Mouse (Mus musculus): ENCODE results near the gene Nkd2. TPM values are rescaled to one million over a fixed set of nuclear protein-coding genes. Genes with fewer than 3 reads are reported as not detected.
A peak's percentile ranks its signal among the peaks of the same experiment; 100 is the strongest.

Nkd2 gene
- total and polyA plus RNA-seq, 2 experiments = 0.09 to 0.83 TPM

DNA sequence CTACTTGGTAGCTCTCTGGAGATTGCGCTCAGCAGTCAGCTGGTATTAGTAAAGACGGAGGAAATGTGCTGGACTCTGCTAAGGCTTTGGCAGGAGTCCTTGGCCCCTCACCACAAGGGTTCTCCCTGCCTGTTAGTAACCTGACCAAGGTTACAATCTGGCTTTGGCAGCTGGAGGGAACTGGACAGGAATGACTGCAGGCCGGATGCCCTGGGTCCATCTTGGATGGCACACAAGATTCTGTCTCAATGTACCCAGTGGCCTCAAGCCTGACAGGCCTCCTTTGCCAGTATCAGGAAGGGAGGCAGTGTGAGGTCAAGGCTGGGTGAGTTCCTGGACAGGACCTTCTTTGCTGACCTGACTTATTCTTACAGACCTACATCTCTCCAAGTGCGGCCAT lies 55.3 kb downstream of the Nkd2 start:
- no peak for DNase-seq (ENCODE audit: extremely low read depth, low read depth, low spot score)
- Histone ChIP-seq H3K4me1 (ENCODE audit: control insufficient read depth, insufficient read depth, low read length) (no peaks in the 10 kb centered on the region), H3K36me3 (ENCODE audit: control insufficient read depth, insufficient read depth, low read length) (peaks cover 59% of the 10 kb centered on the region), H3K9ac (ENCODE audit: low read depth, low read length) (no peak overlapping the region), H3K27ac (replicated peaks; ENCODE audit: insufficient read depth, low read depth, low read length) (no peak overlapping the region), H3K27me3 (ENCODE audit: control insufficient read depth, insufficient read depth, low read length) (no peaks in the 10 kb centered on the region), H3K4me3 (ENCODE audit: insufficient read depth, low read depth, low read length) (no peak overlapping the region), H3K79me2 (ENCODE audit: control insufficient read depth, insufficient read depth, low read length) (no peaks in the 10 kb centered on the region)
- 74% methylated on average over 4 of the region's 4 CpGs for WGBS
- no peak for TF ChIP-seq POLR2A (IDR thresholded peaks at IDR 0.05; ENCODE audit: extremely low read depth, insufficient read depth, low read length)
- no peak for TF ChIP-seq CTCF (IDR thresholded peaks at IDR 0.05; ENCODE audit: low read depth, low read length)

DNA sequence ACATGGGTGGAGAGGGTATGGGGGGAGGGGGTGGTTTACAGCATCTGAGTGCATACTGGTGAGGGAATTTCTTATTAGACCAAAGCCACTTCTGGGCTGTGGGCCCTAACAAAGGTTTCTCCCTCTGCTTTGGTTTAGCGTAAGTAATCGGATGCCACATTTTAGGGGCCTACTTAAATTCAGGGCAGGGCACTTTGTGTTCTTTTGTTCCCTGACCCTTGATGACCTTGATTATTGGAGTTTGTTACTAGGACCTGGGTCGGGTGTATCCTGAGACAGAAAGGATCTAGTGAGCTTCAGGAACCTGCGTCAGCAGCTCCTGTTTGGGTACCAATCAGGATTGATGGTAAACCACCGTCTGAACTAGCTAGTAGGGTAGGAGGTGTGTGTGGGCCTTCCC lies 64.9 kb downstream of the Nkd2 start:
- Histone ChIP-seq H3K4me3 (ENCODE audit: insufficient read depth, low read depth, low read length) (no peak overlapping the region), H3K27me3 (ENCODE audit: control insufficient read depth, insufficient read depth, low read length) (no peaks in the 10 kb centered on the region), H3K36me3 (ENCODE audit: control insufficient read depth, insufficient read depth, low read length) (peaks cover 20% of the 10 kb centered on the region; the same call in 1 of the 2 replicates), H3K79me2 (ENCODE audit: control insufficient read depth, insufficient read depth, low read length) (peaks cover 13% of the 10 kb centered on the region; the same call in 1 of the 2 replicates), H3K27ac (replicated peaks; ENCODE audit: insufficient read depth, low read depth, low read length) (no peak overlapping the region), H3K9ac (ENCODE audit: low read depth, low read length) (no peak overlapping the region), H3K4me1 (ENCODE audit: control insufficient read depth, insufficient read depth, low read length) (peaks cover 5% of the 10 kb centered on the region; the same call in 1 of the 2 replicates)
- DNase-seq (ENCODE audit: extremely low read depth, low read depth, low spot score) = no peak
- WGBS = 66% methylated on average over 5 of the region's 5 CpGs
- TF ChIP-seq POLR2A (IDR thresholded peaks at IDR 0.05; ENCODE audit: extremely low read depth, insufficient read depth, low read length) (no peak), CTCF (IDR thresholded peaks at IDR 0.05; ENCODE audit: low read depth, low read length) (no peak)

DNA sequence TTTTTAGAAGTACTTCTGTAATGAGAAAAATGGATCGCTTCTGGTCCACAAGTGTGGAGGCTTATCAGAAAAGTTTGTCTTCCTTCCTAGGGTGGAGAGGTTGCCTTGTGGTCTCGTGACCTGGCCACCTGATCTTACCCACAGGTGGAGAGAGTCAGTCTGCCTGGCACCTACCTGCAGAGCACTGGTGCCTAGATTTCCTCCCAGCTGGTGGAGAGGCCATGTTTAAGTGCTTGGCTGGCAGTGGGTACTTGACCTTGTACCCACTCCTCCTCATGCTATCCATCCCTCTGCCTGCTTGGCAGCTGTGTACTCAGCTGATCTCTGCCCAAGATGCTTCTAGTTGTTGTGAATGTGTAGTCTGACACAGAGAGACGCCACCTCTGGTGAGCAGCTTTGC lies 69.9 kb downstream of the Nkd2 start:
- Histone ChIP-seq H3K4me1 (ENCODE audit: control insufficient read depth, insufficient read depth, low read length) (peaks cover 29% of the 10 kb centered on the region), H3K79me2 (ENCODE audit: control insufficient read depth, insufficient read depth, low read length) (peaks cover 35% of the 10 kb centered on the region), H3K9ac (ENCODE audit: low read depth, low read length) (no peak overlapping the region), H3K36me3 (ENCODE audit: control insufficient read depth, insufficient read depth, low read length) (no peaks in the 10 kb centered on the region), H3K27me3 (ENCODE audit: control insufficient read depth, insufficient read depth, low read length) (no peaks in the 10 kb centered on the region), H3K27ac (replicated peaks; ENCODE audit: insufficient read depth, low read depth, low read length) (no peak overlapping the region), H3K4me3 (ENCODE audit: insufficient read depth, low read depth, low read length) (no peak overlapping the region)
- no peak for DNase-seq (ENCODE audit: extremely low read depth, low read depth, low spot score)
- TF ChIP-seq POLR2A (IDR thresholded peaks at IDR 0.05; ENCODE audit: extremely low read depth, insufficient read depth, low read length) (no peak), CTCF (IDR thresholded peaks at IDR 0.05; ENCODE audit: low read depth, low read length) (no peak)
- WGBS = 80% methylated on average over 3 of the region's 3 CpGs

DNA sequence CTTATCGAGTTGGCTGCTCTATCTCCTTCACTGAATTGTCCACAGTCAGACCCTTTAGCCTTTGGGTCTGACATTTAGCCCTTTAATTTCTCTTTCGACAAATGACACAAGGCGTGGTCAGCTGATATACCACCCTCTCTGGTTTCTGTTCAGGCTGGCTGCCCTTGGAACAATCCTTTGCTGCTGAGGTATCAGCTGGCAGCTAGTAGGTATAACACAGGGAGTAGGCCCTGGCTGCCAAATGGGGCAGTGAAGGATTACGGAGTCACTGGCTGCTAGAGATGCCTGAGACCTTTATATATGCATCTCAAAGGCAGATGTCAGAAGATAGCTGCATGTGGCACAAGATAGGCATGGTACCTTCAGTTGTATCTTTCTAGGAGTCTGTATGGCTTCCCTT lies 71.6 kb downstream of the Nkd2 start:
- Histone ChIP-seq H3K4me3 (ENCODE audit: insufficient read depth, low read depth, low read length) (no peak overlapping the region), H3K27ac (replicated peaks; ENCODE audit: insufficient read depth, low read depth, low read length) (peak overlapping the region; percentile 21; the same call in 1 of the 2 replicates), H3K9ac (ENCODE audit: low read depth, low read length) (no peak overlapping the region), H3K27me3 (ENCODE audit: control insufficient read depth, insufficient read depth, low read length) (no peaks in the 10 kb centered on the region), H3K79me2 (ENCODE audit: control insufficient read depth, insufficient read depth, low read length) (peaks cover 45% of the 10 kb centered on the region), H3K4me1 (ENCODE audit: control insufficient read depth, insufficient read depth, low read length) (peaks cover 45% of the 10 kb centered on the region), H3K36me3 (ENCODE audit: control insufficient read depth, insufficient read depth, low read length) (no peaks in the 10 kb centered on the region)
- DNase-seq (ENCODE audit: extremely low read depth, low read depth, low spot score) = peak; percentile 67
- 37% methylated on average over 4 of the region's 4 CpGs for WGBS
- TF ChIP-seq POLR2A (IDR thresholded peaks at IDR 0.05; ENCODE audit: extremely low read depth, insufficient read depth, low read length) (no peak), CTCF (IDR thresholded peaks at IDR 0.05; ENCODE audit: low read depth, low read length) (no peak)

GRCm38 (mm10) chr13:73773519-73774205 lies 73.8 kb downstream of the Nkd2 start:
- Histone ChIP-seq H3K79me2 (ENCODE audit: control insufficient read depth, insufficient read depth, low read length) (peaks cover 43% of the 10 kb centered on the region), H3K4me3 (ENCODE audit: insufficient read depth, low read depth, low read length) (no peak overlapping the region), H3K36me3 (ENCODE audit: control insufficient read depth, insufficient read depth, low read length) (no peaks in the 10 kb centered on the region), H3K9ac (ENCODE audit: low read depth, low read length) (peak overlapping the region; percentile 36; the same call in 1 of the 2 replicates), H3K4me1 (ENCODE audit: control insufficient read depth, insufficient read depth, low read length) (peaks cover 58% of the 10 kb centered on the region), H3K27me3 (ENCODE audit: control insufficient read depth, insufficient read depth, low read length) (no peaks in the 10 kb centered on the region), H3K27ac (replicated peaks; ENCODE audit: insufficient read depth, low read depth, low read length) (peak overlapping the region; percentile 87)
- WGBS = 15% methylated on average over 4 of the region's 4 CpGs
- DNase-seq (ENCODE audit: extremely low read depth, low read depth, low spot score) = peak; percentile 96
- no peak for TF ChIP-seq POLR2A (IDR thresholded peaks at IDR 0.05; ENCODE audit: extremely low read depth, insufficient read depth, low read length)
- no peak for TF ChIP-seq CTCF (IDR thresholded peaks at IDR 0.05; ENCODE audit: low read depth, low read length)

DNA sequence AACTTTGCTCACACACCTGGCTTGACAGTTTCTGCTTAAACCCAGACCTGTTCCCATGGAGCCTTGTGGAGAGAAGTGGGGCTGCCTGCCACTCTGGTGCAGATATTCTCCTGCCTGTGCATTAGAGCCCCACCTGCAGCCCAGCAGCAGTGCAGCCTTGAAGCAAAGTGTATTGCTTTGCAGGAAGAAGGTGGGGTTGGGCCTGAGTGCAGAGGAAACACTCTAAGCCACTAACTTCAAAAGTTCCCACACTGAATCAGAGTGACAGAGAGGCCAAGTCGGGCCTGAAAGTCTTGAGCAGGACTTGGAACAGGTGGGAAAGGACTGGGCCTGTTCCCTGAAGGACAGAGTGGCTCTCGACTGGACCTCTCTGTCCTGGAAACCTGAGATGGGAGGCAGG lies 74.8 kb downstream of the Nkd2 start:
- peaks cover 67% of the 10 kb centered on the region for H3K4me1 ChIP-seq (ENCODE audit: control insufficient read depth, insufficient read depth, low read length)

More for the DNA sequence above, 74.8 kb downstream of the Nkd2 start:
- Histone ChIP-seq H3K4me3 (ENCODE audit: insufficient read depth, low read depth, low read length) (no peak overlapping the region), H3K9ac (ENCODE audit: low read depth, low read length) (peak overlapping the region; percentile 9), H3K27me3 (ENCODE audit: control insufficient read depth, insufficient read depth, low read length) (no peaks in the 10 kb centered on the region), H3K36me3 (ENCODE audit: control insufficient read depth, insufficient read depth, low read length) (no peaks in the 10 kb centered on the region), H3K79me2 (ENCODE audit: control insufficient read depth, insufficient read depth, low read length) (peaks cover 52% of the 10 kb centered on the region), H3K27ac (replicated peaks; ENCODE audit: insufficient read depth, low read depth, low read length) (peak overlapping the region; percentile 87)
- 23% methylated on average over 2 of the region's 2 CpGs for WGBS
- peak; percentile 25 for DNase-seq (ENCODE audit: extremely low read depth, low read depth, low spot score)
- TF ChIP-seq POLR2A (IDR thresholded peaks at IDR 0.05; ENCODE audit: extremely low read depth, insufficient read depth, low read length) = no peak
- TF ChIP-seq CTCF (IDR thresholded peaks at IDR 0.05; ENCODE audit: low read depth, low read length) = peak; percentile 43; the same call in 1 of the 2 replicates

Data from liver, adult 2 months (tissue).